Mouse (Mus musculus) adrenal gland, postnatal 25 days (tissue): ENCODE measurements around the gene Rtf1. TPM values are rescaled to one million over a fixed set of nuclear protein-coding genes. Genes with fewer than 3 reads are reported as not detected.

ENCODE experiments used
- DNase-seq: peaks from one replicate; pipeline ENCODE4 v3.0.0; 2021; ENCODE audit warnings: mixed read lengths
- total RNA-seq: library from RNA; stranded (reverse); gene quantifications from 2 replicates; pipeline ENCODE4 v1.2.3, GENCODE M21; 2021

Gene Rtf1
- total RNA-seq, 1 experiment from 2014 or later = 30.5 TPM

DNA sequence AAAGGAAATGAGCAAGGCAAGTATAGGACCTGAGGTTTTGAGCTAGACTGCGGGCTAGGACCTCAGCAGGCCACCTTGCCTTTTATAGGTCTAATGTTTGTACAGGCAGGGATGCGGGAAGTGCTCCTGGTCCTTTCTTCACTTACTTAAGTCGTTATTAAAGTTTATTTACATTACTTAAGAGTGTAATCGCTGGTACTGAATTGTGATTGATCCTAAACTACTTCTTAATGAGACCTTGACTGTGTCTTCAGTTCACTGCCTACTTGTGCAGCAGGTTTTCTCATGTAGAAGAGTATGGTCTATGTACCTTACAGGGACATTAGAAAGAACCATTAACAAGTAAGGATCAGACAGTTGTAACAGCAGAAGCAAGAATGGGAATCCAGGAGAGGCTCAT is 55.9 kb downstream of the Rtf1 start:
- DNase-seq = no peak

GRCm38 (mm10) chr2:119737124-119737523 is 62.3 kb downstream of the Rtf1 start:
- no peak for DNase-seq

- DNase-seq = no peak
These were observed 65.7 kb downstream of the Rtf1 start for GRCm38 (mm10) chr2:119740567-119740966.

DNA sequence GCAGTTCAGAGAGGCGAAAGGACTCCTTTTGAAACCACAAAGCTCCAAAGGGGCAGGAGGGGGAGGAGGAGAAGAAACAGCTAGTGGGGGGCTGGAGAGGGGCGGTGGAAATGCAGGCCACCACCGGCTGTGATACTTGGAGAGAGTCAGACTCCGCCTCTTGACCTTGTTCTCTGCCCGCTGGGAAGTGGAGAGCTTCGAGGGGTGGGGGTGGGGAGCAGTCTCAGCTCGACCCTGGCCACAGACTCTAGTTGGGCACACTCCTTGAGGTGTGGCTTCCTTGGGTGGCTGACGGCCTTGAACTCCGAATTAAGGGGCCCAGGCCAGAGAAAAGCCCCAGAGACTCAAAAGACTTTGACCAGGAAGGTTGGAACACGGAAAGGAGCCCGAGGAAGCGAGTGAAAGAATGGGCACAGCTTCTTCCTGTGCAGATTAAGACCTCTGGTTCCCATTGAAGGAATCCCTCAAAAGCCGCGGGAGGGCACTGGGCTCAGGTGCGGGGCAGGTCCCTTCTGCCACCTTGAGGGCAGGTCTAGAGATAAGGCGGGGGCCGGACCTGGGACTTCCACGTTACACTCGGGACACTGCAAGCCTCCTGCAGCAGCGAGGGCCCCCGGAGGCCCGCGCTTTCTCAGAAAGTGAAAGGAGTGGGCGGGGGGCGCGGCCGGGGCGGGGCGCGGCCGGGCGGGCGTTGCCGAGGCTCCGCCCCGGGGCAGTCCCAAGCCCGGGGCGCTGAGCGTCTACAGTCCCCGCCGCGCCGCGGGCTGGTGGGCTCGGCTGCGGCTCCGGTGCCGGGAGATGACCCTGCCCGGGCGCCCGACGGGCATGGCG is 66.9 kb downstream of the Rtf1 start, which contains the start of gene Itpka:
TSS of gene Itpka (plus strand) at position 757 of the 831 bp plus-strand sequence.
- peak; percentile 70 for DNase-seq

- peak; percentile 48 for DNase-seq
These were observed 67.8 kb downstream of the Rtf1 start for GRCm38 (mm10) chr2:119742461-119743175.

GRCm38 (mm10) chr2:119743176-119743807 is 68.4 kb downstream of the Rtf1 start:
- DNase-seq = no peak

DNA sequence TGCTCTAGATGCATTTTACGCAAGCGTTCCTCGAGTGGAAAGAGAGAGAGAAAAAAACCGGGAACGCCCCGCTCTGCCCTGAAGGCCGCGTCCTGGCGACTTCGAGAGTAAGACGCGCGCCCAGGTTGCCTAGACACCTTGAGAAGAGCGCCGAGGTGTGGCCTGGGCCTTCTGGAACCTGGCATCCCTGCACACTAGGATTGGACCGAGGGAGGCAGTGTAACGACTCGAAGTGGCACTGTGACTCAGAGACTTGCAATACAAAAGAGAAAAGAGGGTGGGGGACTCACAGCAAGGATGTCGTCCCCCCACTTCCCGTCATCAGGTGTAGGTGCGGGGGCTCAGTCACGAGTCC is 68.9 kb downstream of the Rtf1 start:
- DNase-seq = no peak

DNA sequence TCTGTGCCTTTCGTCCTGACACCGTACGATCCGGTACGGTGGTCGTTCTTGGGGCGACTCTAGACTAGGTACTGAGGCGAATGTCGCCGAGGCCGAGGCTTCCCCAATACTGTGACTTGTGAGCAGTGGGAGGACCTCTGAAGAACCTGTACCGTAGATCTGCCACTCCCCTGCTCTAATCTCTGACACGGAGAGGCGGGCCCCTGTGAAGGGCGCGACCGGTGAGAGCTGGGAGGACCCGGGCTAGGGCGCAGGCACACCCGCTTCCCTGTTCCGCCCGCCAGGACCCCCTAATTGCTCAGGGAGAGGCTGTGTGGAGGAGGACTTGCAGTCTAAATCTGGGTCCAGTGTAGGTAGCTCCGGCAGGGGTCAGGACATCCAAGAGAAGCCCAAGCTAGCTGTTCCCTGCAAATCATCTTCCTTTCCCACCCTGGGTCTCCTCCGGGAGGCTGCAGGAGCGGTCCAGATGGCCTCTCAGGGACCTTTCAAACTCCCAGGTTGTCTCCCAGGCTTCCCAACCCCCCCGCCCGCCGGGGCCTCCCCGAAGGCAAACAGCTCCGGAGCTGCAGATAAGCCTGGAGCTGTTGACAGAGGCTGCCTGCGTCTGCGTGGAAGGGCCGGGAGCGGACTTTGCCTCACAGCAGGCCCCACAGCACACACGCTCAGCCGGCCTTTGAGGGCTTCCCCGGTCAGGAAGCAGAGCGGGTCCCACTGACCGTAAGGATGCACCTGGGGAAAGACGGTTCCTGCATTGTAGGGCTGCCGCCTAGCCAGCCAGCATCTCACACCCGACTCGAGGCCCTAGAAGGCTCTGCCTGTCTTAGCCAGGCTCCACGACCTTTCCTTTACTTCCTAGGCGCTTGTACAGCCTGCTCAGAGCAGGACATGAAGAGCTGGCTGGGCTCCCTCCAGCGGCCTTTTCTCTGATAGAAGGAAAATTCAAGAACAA is 69.6 kb downstream of the Rtf1 start:
- no peak for DNase-seq

- no peak for DNase-seq
These were observed 70.4 kb downstream of the Rtf1 start for GRCm38 (mm10) chr2:119745281-119745680.

GRCm38 (mm10) chr2:119747554-119747953 is 72.7 kb downstream of the Rtf1 start:
- DNase-seq = no peak

DNA sequence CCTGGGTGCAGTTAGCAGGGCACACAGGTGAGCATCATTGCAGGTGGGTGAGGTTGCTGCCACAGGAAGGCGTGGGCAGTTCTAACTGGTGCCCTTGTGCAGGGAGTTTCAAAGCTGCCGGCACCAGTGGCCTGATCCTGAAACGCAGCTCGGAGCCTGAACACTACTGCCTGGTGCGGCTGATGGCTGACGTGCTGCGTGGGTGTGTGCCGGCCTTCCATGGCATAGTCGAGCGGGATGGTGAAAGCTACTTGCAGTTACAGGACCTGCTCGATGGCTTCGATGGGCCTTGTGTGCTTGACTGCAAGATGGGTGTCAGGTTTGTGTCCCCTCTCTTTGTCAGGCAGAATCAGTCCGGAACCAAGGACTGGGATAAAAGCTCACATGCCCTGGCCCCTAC is 74.4 kb downstream of the Rtf1 start:
- DNase-seq = no peak

DNA sequence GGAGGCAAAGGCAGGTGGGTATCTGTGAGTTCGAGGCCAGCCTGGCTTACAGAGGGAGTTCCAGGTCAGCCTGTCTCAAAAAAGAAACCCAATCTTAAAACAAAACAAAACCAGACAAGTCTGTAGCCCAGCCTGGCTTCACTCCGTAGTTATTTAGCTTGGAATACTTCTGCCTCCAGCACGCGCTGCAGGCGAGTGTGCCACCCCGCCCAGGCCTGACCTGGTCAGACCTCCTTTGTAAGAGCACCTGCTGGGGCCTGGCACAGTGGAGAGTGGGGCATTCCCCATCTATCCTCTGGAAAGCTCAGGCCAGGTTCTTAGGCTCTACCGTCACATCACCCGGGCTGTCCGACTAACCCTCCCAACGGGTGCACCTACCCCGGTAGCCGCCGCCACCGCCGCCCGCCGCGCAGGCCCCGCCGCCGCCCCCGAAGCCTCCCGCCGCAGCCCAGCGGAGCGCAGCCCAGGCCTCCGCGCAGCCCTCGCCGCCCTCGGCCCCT is 82.8 kb downstream of the Rtf1 start:
- DNase-seq = no peak

DNA sequence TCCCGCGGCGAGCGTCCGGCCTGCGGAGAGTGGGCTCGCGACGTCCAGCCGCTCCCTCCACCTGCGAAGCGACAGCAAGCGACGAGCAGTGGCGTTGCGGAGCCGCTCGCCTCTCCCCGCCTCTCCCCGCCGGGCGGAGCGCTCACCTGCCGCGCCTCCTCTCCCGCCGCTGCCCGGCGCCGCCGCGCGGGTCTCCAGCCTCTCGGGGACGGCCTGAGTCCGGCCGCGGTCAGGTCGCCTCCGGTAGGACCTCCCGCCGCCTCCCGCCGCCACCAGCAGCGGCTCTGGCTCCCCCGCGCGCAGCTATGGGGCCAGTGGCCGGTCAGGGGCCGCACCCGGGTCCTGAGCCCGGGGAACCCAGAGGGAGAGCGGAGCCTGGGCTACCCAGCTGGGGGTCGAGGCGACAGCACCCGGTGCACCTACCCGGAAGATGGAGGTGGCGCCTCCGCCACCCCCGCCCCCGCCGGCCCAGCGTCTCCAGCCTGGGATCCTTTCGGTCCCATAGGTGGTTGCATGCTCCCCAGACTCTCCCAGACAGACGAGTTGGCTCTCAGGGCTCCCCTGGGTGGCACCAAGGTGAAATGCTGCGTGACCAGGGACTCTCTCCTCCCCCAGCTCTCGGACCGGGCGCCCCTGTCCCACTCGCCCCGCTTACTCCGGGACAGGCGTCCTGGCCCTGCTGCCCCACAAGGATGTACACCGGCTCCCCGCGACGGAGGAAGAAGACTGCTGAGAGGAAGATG is 83.4 kb downstream of the Rtf1 start:
- peak; percentile 43 for DNase-seq

- no peak for DNase-seq
These were observed 84.3 kb downstream of the Rtf1 start for GRCm38 (mm10) chr2:119758844-119759835.

DNA sequence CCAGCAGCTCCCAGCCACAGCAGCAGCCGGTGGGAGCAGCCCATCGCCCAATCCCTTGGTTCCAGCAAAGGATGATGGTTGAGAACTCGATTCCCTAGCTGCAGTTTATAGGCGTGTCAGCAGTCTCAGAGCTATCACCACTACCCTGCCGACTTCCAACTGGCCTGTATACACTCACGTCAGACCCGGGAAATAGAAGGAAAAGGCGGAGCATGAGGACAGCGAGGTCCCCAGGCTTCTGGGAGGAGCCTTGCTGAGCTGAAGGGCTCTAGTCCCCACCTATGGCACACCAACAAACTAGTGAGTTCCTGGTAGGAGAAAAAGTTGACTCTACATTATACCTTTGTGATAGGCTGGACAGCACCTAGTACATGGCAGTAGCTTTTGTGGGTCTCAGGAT is 85.4 kb downstream of the Rtf1 start, which contains the start of gene Ltk:
TSS of gene Ltk (minus strand) at position 181 of the 400 bp plus-strand sequence.
- DNase-seq = no peak

DNA sequence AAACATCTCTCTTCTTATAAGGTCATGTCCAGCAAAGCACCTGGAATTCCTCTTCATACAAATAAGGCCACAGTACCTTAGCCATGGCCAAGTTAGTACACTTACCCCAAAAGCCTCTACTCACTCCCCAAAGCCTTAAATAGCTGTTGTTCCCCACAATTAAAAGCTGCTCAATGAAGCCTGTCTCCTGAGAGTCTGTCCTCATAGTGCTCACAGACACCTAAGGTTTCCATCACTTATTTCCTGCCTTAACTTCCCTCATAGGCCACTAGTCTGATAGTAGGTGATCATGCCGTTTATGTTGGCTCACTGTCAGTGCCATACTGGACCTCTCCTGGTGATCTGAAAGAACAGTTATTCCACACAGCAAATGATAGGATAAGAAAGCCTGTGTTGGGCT is 87.4 kb downstream of the Rtf1 start:
- DNase-seq = no peak

DNA sequence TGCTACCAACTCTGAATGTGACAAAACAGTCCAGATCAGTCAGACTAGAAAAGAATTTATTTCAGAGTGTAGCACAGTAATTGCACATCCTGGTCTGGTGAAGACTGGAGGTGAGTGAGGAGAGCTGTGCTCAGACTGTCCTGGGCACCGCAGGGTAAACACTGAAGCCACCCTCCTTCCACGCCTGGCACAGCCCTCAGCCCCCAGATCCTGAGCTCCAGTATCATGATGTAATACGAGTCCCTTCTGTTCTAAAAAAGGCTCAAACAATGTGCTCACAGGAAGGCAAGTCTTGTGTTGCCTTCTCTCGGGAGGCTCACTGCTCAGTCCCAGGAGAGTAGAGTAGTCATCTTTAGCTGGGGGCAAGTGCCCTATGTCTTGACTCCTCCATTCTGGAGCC is 89.1 kb downstream of the Rtf1 start:
- DNase-seq = no peak

DNA sequence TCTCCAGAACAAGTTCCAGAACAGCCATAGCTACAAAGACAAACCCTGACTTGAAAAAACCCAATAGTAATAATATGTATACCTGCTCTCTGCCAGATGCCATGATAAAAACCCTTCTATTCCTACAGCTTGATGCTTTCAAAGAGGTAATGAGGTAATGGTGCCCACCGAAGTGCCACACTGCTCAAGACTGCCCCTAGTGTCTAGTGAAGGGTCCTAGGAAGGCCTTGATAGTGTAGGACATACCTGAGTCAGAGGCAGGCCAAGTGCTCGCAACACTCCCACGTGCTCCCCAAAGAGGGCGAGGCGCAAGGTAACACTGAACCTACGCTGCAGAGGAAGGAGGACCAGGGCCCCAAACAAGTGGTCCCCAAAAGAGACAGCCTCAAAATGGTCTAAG is 92.4 kb downstream of the Rtf1 start:
- DNase-seq = no peak
